Mouse (Mus musculus): Measurements from ENCODE around the gene Asb4. TPM values are rescaled to one million over a fixed set of nuclear protein-coding genes. Genes with fewer than 3 reads are reported as not detected.

Gene Asb4
- total and polyA plus RNA-seq, 3 experiments = 0.04 to 0.11 (median 0.07) TPM

GRCm38 (mm10) chr6:5449878-5450277, 66.7 kb downstream of the Asb4 start:
- Histone ChIP-seq H3K9me3 (replicated peaks; ENCODE audit: low read length) (no peaks in the 10 kb centered on the region), H3K9ac (ENCODE audit: insufficient read depth, low read depth) (no peak overlapping the region), H3K4me1 (ENCODE audit: control insufficient read depth in 1 of 2, insufficient read depth in 2 of 2) (no peaks in the 10 kb centered on the region), H3K79me2 (replicated peaks; ENCODE audit: control insufficient read depth, extremely low read depth, insufficient read depth, poor library complexity, severe bottlenecking) (no peaks in the 10 kb centered on the region), H3K4me2 (ENCODE audit: insufficient read depth, low read depth, poor library complexity, severe bottlenecking) (no peak overlapping the region), H3K4me3 (replicated peaks in 1 of 3; ENCODE audit: low read depth in 2 of 3, low read length in 2 of 3, poor library complexity in 1 of 3) (no peak overlapping the region), H3K27ac (ENCODE audit: insufficient read depth, low read depth) (no peak overlapping the region), H3K27me3 (replicated peaks) (no peaks in the 10 kb centered on the region), H3K36me3 (replicated peaks in 1 of 2; ENCODE audit: control insufficient read depth in 1 of 2, insufficient read depth in 1 of 2, low read length in 1 of 2) (no peaks in the 10 kb centered on the region)
- DNase-seq (ENCODE audit: extremely low read depth) = no peak
- in situ Hi-C loops (cut with MboI; ENCODE audit: low pct_ligation_motif_present, low pct_unique_long_range_greater_than_20kb, low sequenced_read_pairs) (no loop called here), dilution Hi-C loops (cut with MboI; ENCODE audit: extremely low pct_ligation_motif_present, extremely low pct_unique_long_range_greater_than_20kb, low sequenced_read_pairs) (no loop called here)
- TF ChIP-seq SMC3 (IDR thresholded peaks at IDR 0.05; ENCODE audit: low read depth, low read length) (no peak), ZKSCAN1 (IDR thresholded peaks at IDR 0.05; ENCODE audit: borderline replicate concordance, low read depth, low read length) (no peak), TCF12 (IDR thresholded peaks at IDR 0.05; ENCODE audit: low read depth, low read length) (no peak)

GRCm38 (mm10) chr6:5455836-5456235, 72.7 kb downstream of the Asb4 start:
- H3K4me1 ChIP-seq (ENCODE audit: control insufficient read depth in 1 of 2, insufficient read depth in 2 of 2) = no peaks in the 10 kb centered on the region
- in situ Hi-C loops (cut with MboI; ENCODE audit: low pct_ligation_motif_present, low pct_unique_long_range_greater_than_20kb, low sequenced_read_pairs) (no loop called here), dilution Hi-C loops (cut with MboI; ENCODE audit: extremely low pct_ligation_motif_present, extremely low pct_unique_long_range_greater_than_20kb, low sequenced_read_pairs) (no loop called here)
- no peaks in the 10 kb centered on the region for H3K27me3 ChIP-seq (replicated peaks)
- no peak overlapping the region for H3K4me2 ChIP-seq (ENCODE audit: insufficient read depth, low read depth, poor library complexity, severe bottlenecking)
- no peaks in the 10 kb centered on the region for H3K79me2 ChIP-seq (replicated peaks; ENCODE audit: control insufficient read depth, extremely low read depth, insufficient read depth, poor library complexity, severe bottlenecking)
- H3K9ac ChIP-seq (ENCODE audit: insufficient read depth, low read depth) = no peak overlapping the region
- TF ChIP-seq NELFE (IDR thresholded peaks at IDR 0.05; ENCODE audit: low read depth, low read length) = no peak
- TF ChIP-seq IRF4 (IDR thresholded peaks at IDR 0.05; ENCODE audit: low read depth, low read length) = no peak
- no peak for TF ChIP-seq CHD1 (IDR thresholded peaks at IDR 0.05; ENCODE audit: low read depth, low read length)
- DNase-seq (ENCODE audit: extremely low read depth) = no peak
- no peak overlapping the region for H3K4me3 ChIP-seq (replicated peaks in 1 of 3; ENCODE audit: low read depth in 2 of 3, low read length in 2 of 3, poor library complexity in 1 of 3)
- no peaks in the 10 kb centered on the region for H3K36me3 ChIP-seq (replicated peaks in 1 of 2; ENCODE audit: control insufficient read depth in 1 of 2, insufficient read depth in 1 of 2, low read length in 1 of 2)
- H3K9me3 ChIP-seq (replicated peaks; ENCODE audit: low read length) = no peaks in the 10 kb centered on the region
- no peak overlapping the region for H3K27ac ChIP-seq (ENCODE audit: insufficient read depth, low read depth)

GRCm38 (mm10) chr6:5470480-5471318, 87.5 kb downstream of the Asb4 start:
- no peaks in the 10 kb centered on the region for H3K4me1 ChIP-seq (ENCODE audit: control insufficient read depth in 1 of 2, insufficient read depth in 2 of 2)
- no peak for TF ChIP-seq PAX5 (IDR thresholded peaks at IDR 0.05; ENCODE audit: low read length)
- no peak for TF ChIP-seq EP300 (IDR thresholded peaks at IDR 0.05; ENCODE audit: low read length)
- no peak for TF ChIP-seq ZC3H11A (IDR thresholded peaks at IDR 0.05; ENCODE audit: low read depth, low read length)
- no peak for TF ChIP-seq UBTF (IDR thresholded peaks at IDR 0.05; ENCODE audit: low read depth, low read length)
- DNase-seq (ENCODE audit: extremely low read depth) = no peak
- H3K27ac ChIP-seq (ENCODE audit: insufficient read depth, low read depth) = no peak overlapping the region
- H3K27me3 ChIP-seq (replicated peaks) = no peaks in the 10 kb centered on the region
- no peak overlapping the region for H3K4me3 ChIP-seq (replicated peaks in 1 of 3; ENCODE audit: low read depth in 2 of 3, low read length in 2 of 3, poor library complexity in 1 of 3)
- H3K79me2 ChIP-seq (replicated peaks; ENCODE audit: control insufficient read depth, extremely low read depth, insufficient read depth, poor library complexity, severe bottlenecking) = no peaks in the 10 kb centered on the region
- H3K36me3 ChIP-seq (replicated peaks in 1 of 2; ENCODE audit: control insufficient read depth in 1 of 2, insufficient read depth in 1 of 2, low read length in 1 of 2) = no peaks in the 10 kb centered on the region
- H3K4me2 ChIP-seq (ENCODE audit: insufficient read depth, low read depth, poor library complexity, severe bottlenecking) = no peak overlapping the region
- no peaks in the 10 kb centered on the region for H3K9me3 ChIP-seq (replicated peaks; ENCODE audit: low read length)
- no peak overlapping the region for H3K9ac ChIP-seq (ENCODE audit: insufficient read depth, low read depth)
- dilution Hi-C loops (cut with MboI; ENCODE audit: extremely low pct_ligation_motif_present, extremely low pct_unique_long_range_greater_than_20kb, low sequenced_read_pairs) (no loop called here), in situ Hi-C loops (cut with MboI; ENCODE audit: low pct_ligation_motif_present, low pct_unique_long_range_greater_than_20kb, low sequenced_read_pairs) (no loop called here)

All from CH12.LX (cell line).